Mouse (Mus musculus): ENCODE results near the gene Gsdmc4. TPM values are rescaled to one million over a fixed set of nuclear protein-coding genes. Genes with fewer than 3 reads are reported as not detected.
"Not testable (repeated sequence)": the region's sequence is repeated elsewhere in the genome, so short reads cannot be mapped to it uniquely, and the experiment has no call there.

Gsdmc4 gene
- polyA plus RNA-seq, 1 experiment from 2014 or later = 0.16 TPM

DNA sequence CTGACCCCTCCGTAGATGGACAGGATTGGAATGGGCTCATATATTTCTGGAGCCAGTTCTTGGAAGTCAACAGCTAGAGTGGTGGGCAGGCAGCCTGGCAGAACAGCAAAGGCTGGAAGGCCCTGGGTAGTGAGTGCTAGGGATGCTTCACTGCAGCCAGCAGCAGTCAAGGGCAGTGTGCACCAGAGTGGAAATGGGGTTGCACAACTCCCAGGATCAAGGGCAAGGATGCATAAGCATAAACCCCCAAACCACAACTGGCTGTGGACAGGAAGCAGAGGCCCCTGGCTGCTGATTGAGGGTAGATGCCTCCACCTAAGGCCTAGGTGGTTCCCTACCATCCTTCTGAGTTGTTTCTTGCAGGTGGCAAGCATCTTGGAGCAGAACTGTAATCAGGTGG lies 12.4 kb upstream of the Gsdmc4 start:
- Histone ChIP-seq H3K4me1 (ENCODE audit: control insufficient read depth, insufficient read depth, low read length) (no peaks in the 10 kb centered on the region), H3K4me2 (replicated peaks; ENCODE audit: low read depth, low read length) (no peak overlapping the region), H3K27me3 (ENCODE audit: control insufficient read depth, insufficient read depth, low read length) (no peaks in the 10 kb centered on the region), H3K4me3 (ENCODE audit: low read length) (no peak overlapping the region), H3K36me3 (ENCODE audit: control insufficient read depth, insufficient read depth, low read length) (peaks cover 4% of the 10 kb centered on the region; the same call in 1 of the 2 replicates), H3K9me3 (ENCODE audit: control insufficient read depth, low read length) (no peaks in the 10 kb centered on the region), H3K27ac (ENCODE audit: low read depth, low read length) (no peak overlapping the region), H3K9ac (ENCODE audit: low read depth, low read length) (no peak overlapping the region)
- WGBS = 76% methylated on average over 1 of the region's 1 CpGs
- no peak for ATAC-seq (ENCODE audit: low FRiP score, low TSS enrichment)

GRCm38 (mm10) chr15:63921618-63922017 lies 9.5 kb upstream of the Gsdmc4 start:
- not testable (repeated sequence) for ATAC-seq (ENCODE audit: low FRiP score, low TSS enrichment); H3K4me2 ChIP-seq (replicated peaks; ENCODE audit: low read depth, low read length); H3K27me3 ChIP-seq (ENCODE audit: control insufficient read depth, insufficient read depth, low read length); H3K27ac ChIP-seq (ENCODE audit: low read depth, low read length); H3K4me1 ChIP-seq (ENCODE audit: control insufficient read depth, insufficient read depth, low read length); H3K36me3 ChIP-seq (ENCODE audit: control insufficient read depth, insufficient read depth, low read length); H3K9ac ChIP-seq (ENCODE audit: low read depth, low read length); H3K4me3 ChIP-seq (ENCODE audit: low read length); H3K9me3 ChIP-seq (ENCODE audit: control insufficient read depth, low read length)
- WGBS = 7% methylated on average over 2 of the region's 5 CpGs

DNA sequence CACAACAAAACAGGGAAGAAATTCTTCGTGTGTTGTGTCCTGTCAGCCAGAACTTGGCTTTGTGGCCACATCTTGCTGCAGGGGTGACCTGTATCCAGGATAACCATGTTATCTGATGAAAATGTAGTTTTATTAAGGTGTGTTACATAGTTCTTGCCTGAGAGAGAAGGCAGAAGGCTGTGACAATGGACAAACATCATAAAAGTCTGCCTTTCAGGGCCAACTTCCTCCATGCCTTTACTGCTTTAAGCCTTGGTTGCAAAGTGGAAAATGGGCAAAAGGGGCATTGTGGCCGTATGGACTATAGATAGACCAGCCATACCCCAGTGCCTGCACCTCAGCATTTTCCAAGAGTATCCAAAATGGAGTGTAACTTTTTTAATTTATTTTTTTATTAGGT lies 7.6 kb upstream of the Gsdmc4 start:
- not testable (repeated sequence) for H3K4me1 ChIP-seq (ENCODE audit: control insufficient read depth, insufficient read depth, low read length); H3K4me2 ChIP-seq (replicated peaks; ENCODE audit: low read depth, low read length); H3K27me3 ChIP-seq (ENCODE audit: control insufficient read depth, insufficient read depth, low read length); H3K9me3 ChIP-seq (ENCODE audit: control insufficient read depth, low read length); H3K9ac ChIP-seq (ENCODE audit: low read depth, low read length); H3K36me3 ChIP-seq (ENCODE audit: control insufficient read depth, insufficient read depth, low read length); H3K4me3 ChIP-seq (ENCODE audit: low read length); H3K27ac ChIP-seq (ENCODE audit: low read depth, low read length); ATAC-seq (ENCODE audit: low FRiP score, low TSS enrichment)
- WGBS = 81% methylated on average over 1 of the region's 2 CpGs

DNA sequence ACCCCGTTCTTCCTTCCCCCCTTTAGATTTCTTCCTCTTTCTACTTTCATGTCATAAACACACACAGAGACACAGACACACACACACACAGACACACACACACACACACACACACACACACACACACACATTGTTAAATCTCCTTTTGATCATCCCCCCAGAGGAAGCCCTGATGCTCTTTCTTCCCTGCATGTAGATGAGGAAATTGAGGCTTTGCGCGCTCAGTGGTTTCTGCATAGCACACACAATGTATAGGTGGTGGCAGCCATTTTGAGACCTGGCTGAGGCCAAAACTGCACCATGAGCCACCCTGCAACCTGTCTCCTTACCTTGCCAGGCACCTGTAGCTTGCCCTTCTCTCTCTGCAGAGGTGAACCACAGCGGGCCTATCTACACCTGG lies 4.5 kb upstream of the Gsdmc4 start:
- H3K27ac ChIP-seq (ENCODE audit: low read depth, low read length); H3K36me3 ChIP-seq (ENCODE audit: control insufficient read depth, insufficient read depth, low read length); H3K27me3 ChIP-seq (ENCODE audit: control insufficient read depth, insufficient read depth, low read length); H3K4me1 ChIP-seq (ENCODE audit: control insufficient read depth, insufficient read depth, low read length); H3K9ac ChIP-seq (ENCODE audit: low read depth, low read length); ATAC-seq (ENCODE audit: low FRiP score, low TSS enrichment); H3K4me2 ChIP-seq (replicated peaks; ENCODE audit: low read depth, low read length); H3K4me3 ChIP-seq (ENCODE audit: low read length); H3K9me3 ChIP-seq (ENCODE audit: control insufficient read depth, low read length): not testable (repeated sequence)
- WGBS = 89% methylated on average over 3 of the region's 4 CpGs

GRCm38 (mm10) chr15:63909896-63910295 lies 2.2 kb downstream of the Gsdmc4 start:
- H3K27ac ChIP-seq (ENCODE audit: low read depth, low read length); H3K4me2 ChIP-seq (replicated peaks; ENCODE audit: low read depth, low read length); H3K9me3 ChIP-seq (ENCODE audit: control insufficient read depth, low read length); H3K9ac ChIP-seq (ENCODE audit: low read depth, low read length); ATAC-seq (ENCODE audit: low FRiP score, low TSS enrichment); H3K36me3 ChIP-seq (ENCODE audit: control insufficient read depth, insufficient read depth, low read length); H3K27me3 ChIP-seq (ENCODE audit: control insufficient read depth, insufficient read depth, low read length); H3K4me1 ChIP-seq (ENCODE audit: control insufficient read depth, insufficient read depth, low read length); H3K4me3 ChIP-seq (ENCODE audit: low read length): not testable (repeated sequence)

GRCm38 (mm10) chr15:63895560-63896353 lies 16.3 kb downstream of the Gsdmc4 start:
- not testable (repeated sequence) for H3K9me3 ChIP-seq (ENCODE audit: control insufficient read depth, low read length); ATAC-seq (ENCODE audit: low FRiP score, low TSS enrichment); H3K36me3 ChIP-seq (ENCODE audit: control insufficient read depth, insufficient read depth, low read length); H3K4me2 ChIP-seq (replicated peaks; ENCODE audit: low read depth, low read length); H3K4me1 ChIP-seq (ENCODE audit: control insufficient read depth, insufficient read depth, low read length); H3K27me3 ChIP-seq (ENCODE audit: control insufficient read depth, insufficient read depth, low read length); H3K27ac ChIP-seq (ENCODE audit: low read depth, low read length); H3K4me3 ChIP-seq (ENCODE audit: low read length); H3K9ac ChIP-seq (ENCODE audit: low read depth, low read length)
- WGBS = 35% methylated on average over 9 of the region's 9 CpGs

GRCm38 (mm10) chr15:63888440-63888839 lies 23.7 kb downstream of the Gsdmc4 start:
- not testable (repeated sequence) for H3K4me3 ChIP-seq (ENCODE audit: low read length); H3K9me3 ChIP-seq (ENCODE audit: control insufficient read depth, low read length); H3K36me3 ChIP-seq (ENCODE audit: control insufficient read depth, insufficient read depth, low read length); H3K4me1 ChIP-seq (ENCODE audit: control insufficient read depth, insufficient read depth, low read length); H3K4me2 ChIP-seq (replicated peaks; ENCODE audit: low read depth, low read length); ATAC-seq (ENCODE audit: low FRiP score, low TSS enrichment); H3K27ac ChIP-seq (ENCODE audit: low read depth, low read length); H3K27me3 ChIP-seq (ENCODE audit: control insufficient read depth, insufficient read depth, low read length); H3K9ac ChIP-seq (ENCODE audit: low read depth, low read length)
- 74% methylated on average over 3 of the region's 5 CpGs for WGBS

- H3K36me3 ChIP-seq (ENCODE audit: control insufficient read depth, insufficient read depth, low read length); H3K4me1 ChIP-seq (ENCODE audit: control insufficient read depth, insufficient read depth, low read length); H3K9ac ChIP-seq (ENCODE audit: low read depth, low read length); H3K9me3 ChIP-seq (ENCODE audit: control insufficient read depth, low read length); H3K27me3 ChIP-seq (ENCODE audit: control insufficient read depth, insufficient read depth, low read length); H3K4me3 ChIP-seq (ENCODE audit: low read length); H3K4me2 ChIP-seq (replicated peaks; ENCODE audit: low read depth, low read length); ATAC-seq (ENCODE audit: low FRiP score, low TSS enrichment); H3K27ac ChIP-seq (ENCODE audit: low read depth, low read length): not testable (repeated sequence)
- no CpG with 5 or more reads among the region's 5 CpGs for WGBS
Measured at GRCm38 (mm10) chr15:63887949-63888348, 24.1 kb downstream of the Gsdmc4 start.

DNA sequence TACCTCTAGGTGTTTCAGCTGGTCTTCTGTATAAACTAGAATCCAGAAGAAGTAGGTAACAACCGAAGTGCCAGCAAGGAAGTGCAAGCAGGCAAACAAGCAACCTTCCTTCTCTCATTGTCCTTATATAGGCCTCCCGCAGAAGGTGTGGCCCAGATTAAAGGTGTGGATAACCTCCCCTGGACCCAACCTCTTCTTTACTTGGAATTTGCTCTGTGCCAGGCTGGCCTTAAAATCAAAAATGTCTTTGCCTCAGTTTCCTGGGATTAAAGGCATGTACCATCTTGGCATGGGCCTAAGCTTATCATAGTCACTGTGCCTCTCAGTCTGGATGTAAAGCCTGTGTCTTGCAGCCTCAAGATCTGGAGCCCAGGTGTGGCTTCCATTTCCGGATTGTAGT lies 33.6 kb downstream of the Gsdmc4 start, which contains the start of gene Gsdmc3:
Gene Gsdmc3, minus strand, starts transcription at position 101 of the 400 bp plus-strand sequence.
- not testable (repeated sequence) for H3K36me3 ChIP-seq (ENCODE audit: control insufficient read depth, insufficient read depth, low read length)
- 100% methylated on average over 1 of the region's 3 CpGs for WGBS

More for the DNA sequence above, 33.6 kb downstream of the Gsdmc4 start, which contains the start of gene Gsdmc3:
- H3K27ac ChIP-seq (ENCODE audit: low read depth, low read length); H3K9ac ChIP-seq (ENCODE audit: low read depth, low read length); H3K4me1 ChIP-seq (ENCODE audit: control insufficient read depth, insufficient read depth, low read length); H3K27me3 ChIP-seq (ENCODE audit: control insufficient read depth, insufficient read depth, low read length); ATAC-seq (ENCODE audit: low FRiP score, low TSS enrichment); H3K9me3 ChIP-seq (ENCODE audit: control insufficient read depth, low read length); H3K4me2 ChIP-seq (replicated peaks; ENCODE audit: low read depth, low read length); H3K4me3 ChIP-seq (ENCODE audit: low read length): not testable (repeated sequence)
